Mouse (Mus musculus) bone marrow, adult 2 months (tissue): ENCODE measurements around the gene Orai3.

Experiments
- CTCF ChIP-seq: fragments of 200-500 bp; IDR thresholded peaks from 2 replicates; pipeline ENCODE4 v1.5.1; 2011; ENCODE audit warnings: low read length, control low read depth; ENCODE audit not compliant: control insufficient read depth, insufficient read depth
- POLR2A ChIP-seq: fragments of 200-500 bp; IDR thresholded peaks from 2 replicates; pipeline ENCODE4 v1.6.1; 2011; ENCODE audit warnings: low read depth, mild to moderate bottlenecking, control low read depth, low read length, borderline replicate concordance; ENCODE audit not compliant: control insufficient read depth

DNA sequence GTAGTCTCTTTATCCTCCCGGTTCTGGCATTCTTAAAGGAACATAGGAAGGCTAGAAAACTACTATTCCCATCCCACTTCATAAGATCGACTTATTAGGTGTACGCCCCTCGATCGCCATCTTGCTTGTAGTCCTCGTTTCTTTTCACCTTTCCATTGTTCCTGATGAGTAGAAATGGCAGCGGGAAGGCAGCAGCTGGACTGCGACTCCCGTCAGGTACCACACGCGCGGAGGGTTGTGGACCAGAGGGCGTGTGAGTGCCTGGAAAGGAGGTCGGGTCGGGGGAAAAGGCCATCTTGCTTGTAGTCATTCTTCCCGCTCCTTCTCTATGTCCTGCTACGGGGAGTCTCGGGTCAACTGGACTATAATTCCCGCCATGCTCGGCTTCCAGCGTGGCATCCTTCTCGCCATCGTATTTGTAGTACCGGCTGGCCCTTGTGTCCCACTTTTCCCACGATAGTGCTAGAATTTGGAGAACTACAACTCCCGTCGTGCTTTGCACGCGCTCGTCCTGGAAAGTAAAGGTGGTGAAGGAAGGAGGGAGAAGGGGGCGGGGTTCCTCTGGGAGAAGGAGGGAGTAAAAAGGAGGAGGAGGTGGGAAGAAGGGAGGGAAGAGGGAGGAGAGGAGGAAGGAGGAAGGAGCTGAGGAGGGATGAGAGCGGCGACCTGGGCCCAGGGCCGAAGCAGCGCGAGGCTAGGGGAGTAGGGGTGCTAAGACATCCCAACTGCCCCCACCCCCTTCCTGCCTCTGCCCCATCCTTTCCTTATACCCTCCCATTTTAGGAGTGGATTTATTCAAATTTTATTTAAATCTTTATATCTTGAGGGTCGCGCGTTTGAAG lies 23.7 kb upstream of the Orai3 start:
- TF ChIP-seq CTCF (peak; percentile 9; the same call in 1 of the 2 replicates), POLR2A (peak; percentile 39; the same call in 1 of the 2 replicates)
